Mouse (Mus musculus) embryonic facial prominence, embryonic 14.5 days (tissue): ENCODE measurements at regions not wholly inside any gene's neighbourhood (a gene's known extent, or its start where the extent isn't known, plus 50 kb on each side); places are given as distances from the start of the nearest gene placed in this dataset.

Experiments
- ATAC-seq: fragments of 200-750 bp; cut with Nextera tagmentation; 2 replicates; pipeline ENCODE4 v1.8.0; 2017; ENCODE audit warnings: low read depth, moderate number of reproducible peaks, moderate TSS enrichment
- DNase-seq: peaks from one replicate; pipeline ENCODE4 v3.0.0-alpha.2; 2015; ENCODE audit warnings: low spot score
- H3K27ac ChIP-seq: fragments of 300-500 bp; sonication (generic); replicated peaks from 2 replicates; pipeline ENCODE4 v1.5.1; 2014; ENCODE audit warnings: low read depth, mild to moderate bottlenecking, low read length, moderate library complexity
- H3K27me3 ChIP-seq: fragments of 300-500 bp; sonication (generic); replicated peaks from 2 replicates; pipeline ENCODE4 v1.6.1; 2014; ENCODE audit warnings: low read length; ENCODE audit not compliant: control insufficient read depth, insufficient read depth
- H3K36me3 ChIP-seq: fragments of 300-500 bp; sonication (generic); 2 replicates; pipeline ENCODE4 v1.6.1; 2014; ENCODE audit warnings: low read length, mixed read lengths; ENCODE audit not compliant: control insufficient read depth, insufficient read depth
- H3K4me1 ChIP-seq: fragments of 300-500 bp; sonication (generic); 2 replicates; pipeline ENCODE4 v1.6.1; 2014; ENCODE audit warnings: antibody characterized with exemption, low read length; ENCODE audit not compliant: control insufficient read depth, insufficient read depth
- H3K4me2 ChIP-seq: fragments of 300-500 bp; sonication (generic); 2 replicates; pipeline ENCODE4 v1.6.1; 2014; ENCODE audit warnings: low read depth, mild to moderate bottlenecking, low read length, moderate library complexity, mixed read lengths
- H3K4me3 ChIP-seq: fragments of 300-500 bp; sonication (generic); 2 replicates; pipeline ENCODE4 v1.5.1; 2014; ENCODE audit warnings: low read depth, mild to moderate bottlenecking, low read length
- H3K9ac ChIP-seq: fragments of 300-500 bp; sonication (generic); 2 replicates; pipeline ENCODE4 v1.6.1; 2014; ENCODE audit warnings: low read depth, mild to moderate bottlenecking, low read length, moderate library complexity, mixed read lengths
- H3K9me3 ChIP-seq: fragments of 300-500 bp; sonication (generic); 2 replicates; pipeline ENCODE4 v1.6.1; 2016; ENCODE audit warnings: low read length; ENCODE audit not compliant: control insufficient read depth
- WGBS: fragments of 180-500 bp; shearing (Covaris S2); extraction: QIAGEN DNeasy Blood & Tissue Kit; methylation state at CpG from one replicate; pipeline ENCODE4 v1.1.7; 2014; 5-methylcytosine and 5-hydroxymethylcytosine counted together

GRCm38 (mm10) chr5:58822704-58823103 lies 1104.9 kb downstream of the Pcdh7 start:
- Histone ChIP-seq H3K36me3 (no peaks in the 10 kb centered on the region), H3K9ac (no peak overlapping the region), H3K4me3 (no peak overlapping the region), H3K4me2 (no peak overlapping the region), H3K4me1 (no peaks in the 10 kb centered on the region), H3K27me3 (no peaks in the 10 kb centered on the region), H3K9me3 (no peaks in the 10 kb centered on the region), H3K27ac (no peak overlapping the region)
- ATAC-seq = no peak
- 56% methylated on average over 4 of the region's 4 CpGs for WGBS
- DNase-seq = no peak

GRCm38 (mm10) chr5:58825970-58826369 lies 1108.2 kb downstream of the Pcdh7 start:
- Histone ChIP-seq H3K36me3 (no peaks in the 10 kb centered on the region), H3K9ac (no peak overlapping the region), H3K9me3 (no peaks in the 10 kb centered on the region), H3K4me3 (no peak overlapping the region), H3K4me2 (no peak overlapping the region), H3K4me1 (no peaks in the 10 kb centered on the region), H3K27ac (no peak overlapping the region), H3K27me3 (no peaks in the 10 kb centered on the region)
- DNase-seq (peak; percentile 39), ATAC-seq (no peak)
- 50% methylated on average over 3 of the region's 3 CpGs for WGBS

- Histone ChIP-seq H3K27ac (no peak overlapping the region), H3K4me1 (no peaks in the 10 kb centered on the region), H3K9ac (no peak overlapping the region), H3K9me3 (no peaks in the 10 kb centered on the region), H3K4me2 (no peak overlapping the region), H3K27me3 (no peaks in the 10 kb centered on the region), H3K4me3 (no peak overlapping the region), H3K36me3 (no peaks in the 10 kb centered on the region)
- ATAC-seq (peak; percentile 57; the same call in 1 of the 2 replicates), DNase-seq (peak; percentile 47)
Observed at GRCm38 (mm10) chr5:58847001-58847400, 1129.2 kb downstream of the Pcdh7 start.

GRCm38 (mm10) chr5:58858016-58858415 lies 1140.2 kb downstream of the Pcdh7 start:
- H3K27me3 ChIP-seq = no peaks in the 10 kb centered on the region
- DNase-seq (no peak), ATAC-seq (no peak)
- no peaks in the 10 kb centered on the region for H3K9me3 ChIP-seq
- no peaks in the 10 kb centered on the region for H3K4me1 ChIP-seq
- H3K36me3 ChIP-seq = no peaks in the 10 kb centered on the region
- H3K27ac ChIP-seq = no peak overlapping the region
- H3K4me3 ChIP-seq = no peak overlapping the region
- H3K4me2 ChIP-seq = no peak overlapping the region
- H3K9ac ChIP-seq = no peak overlapping the region
- WGBS = 85% methylated on average over 2 of the region's 2 CpGs

GRCm38 (mm10) chr5:58893493-58893892 lies 1175.7 kb downstream of the Pcdh7 start:
- Histone ChIP-seq H3K4me2 (no peak overlapping the region), H3K27me3 (no peaks in the 10 kb centered on the region), H3K9me3 (no peaks in the 10 kb centered on the region), H3K27ac (no peak overlapping the region), H3K36me3 (no peaks in the 10 kb centered on the region), H3K4me3 (no peak overlapping the region), H3K9ac (no peak overlapping the region), H3K4me1 (no peaks in the 10 kb centered on the region)
- WGBS = 73% methylated on average over 3 of the region's 3 CpGs
- DNase-seq (no peak), ATAC-seq (no peak)

- WGBS = 69% methylated on average over 1 of the region's 1 CpGs
- H3K9me3 ChIP-seq = no peaks in the 10 kb centered on the region
- no peak overlapping the region for H3K4me2 ChIP-seq
- H3K9ac ChIP-seq = no peak overlapping the region
- DNase-seq = no peak
- no peak overlapping the region for H3K4me3 ChIP-seq
- no peaks in the 10 kb centered on the region for H3K36me3 ChIP-seq
- no peaks in the 10 kb centered on the region for H3K4me1 ChIP-seq
- no peaks in the 10 kb centered on the region for H3K27me3 ChIP-seq
- no peak for ATAC-seq
- H3K27ac ChIP-seq = no peak overlapping the region
Observed at GRCm38 (mm10) chr5:58941436-58941835, 1223.7 kb downstream of the Pcdh7 start.

GRCm38 (mm10) chr5:58975268-58975667 lies 1257.5 kb downstream of the Pcdh7 start:
- WGBS = 90% methylated on average over 2 of the region's 2 CpGs
- Histone ChIP-seq H3K4me1 (no peaks in the 10 kb centered on the region), H3K27me3 (no peaks in the 10 kb centered on the region), H3K27ac (no peak overlapping the region), H3K4me3 (no peak overlapping the region), H3K4me2 (no peak overlapping the region), H3K9me3 (no peaks in the 10 kb centered on the region), H3K9ac (no peak overlapping the region), H3K36me3 (no peaks in the 10 kb centered on the region)
- DNase-seq (no peak), ATAC-seq (no peak)

GRCm38 (mm10) chr5:58987754-58988153 lies 1270.0 kb downstream of the Pcdh7 start:
- WGBS = 81% methylated on average over 1 of the region's 1 CpGs
- no peak for DNase-seq

More at GRCm38 (mm10) chr5:58987754-58988153, 1270.0 kb downstream of the Pcdh7 start:
- Histone ChIP-seq H3K27ac (no peak overlapping the region), H3K27me3 (no peaks in the 10 kb centered on the region), H3K4me3 (no peak overlapping the region), H3K36me3 (no peaks in the 10 kb centered on the region), H3K9ac (no peak overlapping the region), H3K4me1 (no peaks in the 10 kb centered on the region), H3K9me3 (no peaks in the 10 kb centered on the region), H3K4me2 (no peak overlapping the region)
- ATAC-seq = no peak
